Mouse (Mus musculus): ENCODE measurements at regions not wholly inside any gene's neighbourhood (a gene's known extent, or its start where the extent isn't known, plus 50 kb on each side); places are given as distances from the start of the nearest gene placed in this dataset.
"Not testable (repeated sequence)": the region's sequence is repeated elsewhere in the genome, so short reads cannot be mapped to it uniquely, and the experiment has no call there.

- Histone ChIP-seq H3K27me3 (no peaks in the 10 kb centered on the region), H3K36me3 (no peaks in the 10 kb centered on the region), H3K4me2 (replicated peaks) (no peak overlapping the region), H3K9me3 (replicated peaks) (no peaks in the 10 kb centered on the region; the same call in 1 of the 2 replicates), H3K27ac (no peak overlapping the region), H3K4me1 (no peaks in the 10 kb centered on the region), H3K4me3 (no peak overlapping the region), H3K9ac (no peak overlapping the region)
- peak; percentile 74; the same call in 1 of the 2 replicates for ATAC-seq (ENCODE audit: low FRiP score)
- 39% methylated on average over 3 of the region's 3 CpGs for WGBS
Measured at GRCm38 (mm10) chr8:28487913-28488312, 1040.4 kb downstream of the Poteg start.

- Histone ChIP-seq H3K27me3 (no peaks in the 10 kb centered on the region), H3K27ac (no peak overlapping the region), H3K4me2 (replicated peaks) (no peak overlapping the region), H3K36me3 (no peaks in the 10 kb centered on the region), H3K9me3 (replicated peaks) (no peaks in the 10 kb centered on the region), H3K9ac (no peak overlapping the region), H3K4me1 (no peaks in the 10 kb centered on the region), H3K4me3 (no peak overlapping the region)
- no peak for ATAC-seq (ENCODE audit: low FRiP score)
- 85% methylated on average over 5 of the region's 5 CpGs for WGBS
Measured at GRCm38 (mm10) chr8:28503488-28504319, 1056.2 kb downstream of the Poteg start.

- H3K9me3 ChIP-seq (replicated peaks); H3K4me2 ChIP-seq (replicated peaks); H3K27me3 ChIP-seq; H3K4me3 ChIP-seq; H3K36me3 ChIP-seq; H3K27ac ChIP-seq; H3K9ac ChIP-seq; ATAC-seq (ENCODE audit: low FRiP score); H3K4me1 ChIP-seq: not testable (repeated sequence)
- WGBS, result 79% methylated on average over 1 of the region's 1 CpGs
Measured at GRCm38 (mm10) chr8:28523506-28523905, 1076.0 kb downstream of the Poteg start.

- ATAC-seq (ENCODE audit: low FRiP score), result no peak
- Histone ChIP-seq H3K27ac (no peak overlapping the region), H3K36me3 (no peaks in the 10 kb centered on the region)
Measured at GRCm38 (mm10) chr8:28547236-28547635, 1099.8 kb downstream of the Poteg start.

GRCm38 (mm10) chr8:28559881-28560280 lies 1112.4 kb downstream of the Poteg start:
- H3K4me3 ChIP-seq, result no peak overlapping the region
- WGBS, result 72% methylated on average over 9 of the region's 9 CpGs
- H3K4me2 ChIP-seq (replicated peaks), result no peak overlapping the region
- H3K9ac ChIP-seq, result no peak overlapping the region
- H3K27me3 ChIP-seq, result no peaks in the 10 kb centered on the region
- no peak overlapping the region for H3K27ac ChIP-seq
- H3K36me3 ChIP-seq, result no peaks in the 10 kb centered on the region
- H3K9me3 ChIP-seq (replicated peaks), result no peaks in the 10 kb centered on the region
- H3K4me1 ChIP-seq, result no peaks in the 10 kb centered on the region
- ATAC-seq (ENCODE audit: low FRiP score), result no peak

More at GRCm38 (mm10) chr8:28547236-28547635, 1099.8 kb downstream of the Poteg start:
- Histone ChIP-seq H3K27me3 (no peaks in the 10 kb centered on the region), H3K9ac (no peak overlapping the region), H3K9me3 (replicated peaks) (peaks cover 5% of the 10 kb centered on the region; the same call in 1 of the 2 replicates), H3K4me2 (replicated peaks) (no peak overlapping the region), H3K4me3 (no peak overlapping the region), H3K4me1 (no peaks in the 10 kb centered on the region)

GRCm38 (mm10) chr8:28579250-28579651 lies 1131.8 kb downstream of the Poteg start:
- no peak overlapping the region for H3K9ac ChIP-seq
- no peaks in the 10 kb centered on the region for H3K27me3 ChIP-seq
- H3K4me2 ChIP-seq (replicated peaks), result no peak overlapping the region
- no peaks in the 10 kb centered on the region for H3K4me1 ChIP-seq
- no peaks in the 10 kb centered on the region for H3K9me3 ChIP-seq (replicated peaks)
- H3K4me3 ChIP-seq, result no peak overlapping the region
- H3K27ac ChIP-seq, result no peak overlapping the region
- ATAC-seq (ENCODE audit: low FRiP score), result no peak
- H3K36me3 ChIP-seq, result no peaks in the 10 kb centered on the region
- WGBS, result 52% methylated on average over 8 of the region's 8 CpGs

GRCm38 (mm10) chr8:28580821-28581220 lies 1133.4 kb downstream of the Poteg start:
- H3K9me3 ChIP-seq (replicated peaks), result no peaks in the 10 kb centered on the region
- WGBS, result 100% methylated on average over 2 of the region's 2 CpGs
- no peaks in the 10 kb centered on the region for H3K4me1 ChIP-seq
- H3K4me3 ChIP-seq, result no peak overlapping the region
- no peak for ATAC-seq (ENCODE audit: low FRiP score)
- no peaks in the 10 kb centered on the region for H3K27me3 ChIP-seq
- H3K36me3 ChIP-seq, result no peaks in the 10 kb centered on the region
- H3K27ac ChIP-seq, result no peak overlapping the region
- H3K4me2 ChIP-seq (replicated peaks), result no peak overlapping the region
- no peak overlapping the region for H3K9ac ChIP-seq

GRCm38 (mm10) chr8:28589999-28590398 lies 1142.5 kb downstream of the Poteg start:
- H3K9me3 ChIP-seq (replicated peaks), result no peaks in the 10 kb centered on the region
- no peaks in the 10 kb centered on the region for H3K36me3 ChIP-seq
- no peak overlapping the region for H3K9ac ChIP-seq
- H3K4me3 ChIP-seq, result no peak overlapping the region
- H3K27ac ChIP-seq, result no peak overlapping the region
- H3K4me2 ChIP-seq (replicated peaks), result no peak overlapping the region
- no peaks in the 10 kb centered on the region for H3K27me3 ChIP-seq
- no peak for ATAC-seq (ENCODE audit: low FRiP score)
- no peaks in the 10 kb centered on the region for H3K4me1 ChIP-seq

GRCm38 (mm10) chr8:28593238-28593637 lies 1145.8 kb downstream of the Poteg start:
- Histone ChIP-seq H3K4me1 (no peaks in the 10 kb centered on the region), H3K27me3 (no peaks in the 10 kb centered on the region), H3K4me2 (replicated peaks) (no peak overlapping the region), H3K4me3 (no peak overlapping the region), H3K27ac (no peak overlapping the region), H3K9me3 (replicated peaks) (no peaks in the 10 kb centered on the region), H3K36me3 (no peaks in the 10 kb centered on the region), H3K9ac (no peak overlapping the region)
- WGBS, result 83% methylated on average over 3 of the region's 3 CpGs
- ATAC-seq (ENCODE audit: low FRiP score), result no peak

GRCm38 (mm10) chr8:28594191-28594590 lies 1146.7 kb downstream of the Poteg start:
- Histone ChIP-seq H3K4me1 (no peaks in the 10 kb centered on the region), H3K9me3 (replicated peaks) (no peaks in the 10 kb centered on the region), H3K4me3 (no peak overlapping the region), H3K9ac (no peak overlapping the region), H3K27ac (no peak overlapping the region), H3K27me3 (no peaks in the 10 kb centered on the region), H3K36me3 (no peaks in the 10 kb centered on the region), H3K4me2 (replicated peaks) (no peak overlapping the region)
- 68% methylated on average over 12 of the region's 12 CpGs for WGBS
- ATAC-seq (ENCODE audit: low FRiP score), result no peak

- Histone ChIP-seq H3K27ac (no peak overlapping the region), H3K9me3 (replicated peaks) (no peaks in the 10 kb centered on the region), H3K4me3 (no peak overlapping the region), H3K27me3 (no peaks in the 10 kb centered on the region), H3K9ac (no peak overlapping the region), H3K36me3 (no peaks in the 10 kb centered on the region), H3K4me1 (no peaks in the 10 kb centered on the region), H3K4me2 (replicated peaks) (no peak overlapping the region)
- ATAC-seq (ENCODE audit: low FRiP score), result no peak
- WGBS, result 28% methylated on average over 8 of the region's 8 CpGs
Measured at GRCm38 (mm10) chr8:28594606-28595005, 1147.1 kb downstream of the Poteg start.

GRCm38 (mm10) chr8:28595880-28596279 lies 1148.4 kb downstream of the Poteg start:
- no peaks in the 10 kb centered on the region for H3K4me1 ChIP-seq
- no peak for ATAC-seq (ENCODE audit: low FRiP score)
- no peak overlapping the region for H3K4me2 ChIP-seq (replicated peaks)
- H3K4me3 ChIP-seq, result no peak overlapping the region
- no peaks in the 10 kb centered on the region for H3K27me3 ChIP-seq
- H3K9ac ChIP-seq, result no peak overlapping the region
- 90% methylated on average over 5 of the region's 5 CpGs for WGBS
- no peaks in the 10 kb centered on the region for H3K36me3 ChIP-seq
- H3K9me3 ChIP-seq (replicated peaks), result no peaks in the 10 kb centered on the region
- H3K27ac ChIP-seq, result no peak overlapping the region

Data from hindbrain, embryonic 12.5 days (tissue).